Mouse (Mus musculus) intestine, embryonic 16.5 days (tissue): ENCODE measurements around the gene Vamp8. TPM values are rescaled to one million over a fixed set of nuclear protein-coding genes. Genes with fewer than 3 reads are reported as not detected.

Experiments
- ATAC-seq: fragments of 200-750 bp; cut with Nextera tagmentation; 2 replicates; pipeline ENCODE4 v1.8.0; 2017; ENCODE audit warnings: moderate TSS enrichment, moderate library complexity
- H3K27ac ChIP-seq: fragments of 300-500 bp; sonication (generic); 2 replicates; pipeline ENCODE4 v1.5.1; 2014; ENCODE audit warnings: mild to moderate bottlenecking, low read length
- H3K27me3 ChIP-seq: fragments of 300-500 bp; sonication (generic); replicated peaks from 2 replicates; pipeline ENCODE4 v1.6.1; 2014; ENCODE audit warnings: low read length, control low read depth, mixed read lengths; ENCODE audit not compliant: control insufficient read depth, insufficient read depth
- H3K36me3 ChIP-seq: fragments of 300-500 bp; sonication (generic); 2 replicates; pipeline ENCODE4 v1.6.1; 2014; ENCODE audit warnings: low read length, control low read depth; ENCODE audit not compliant: control insufficient read depth, insufficient read depth
- H3K4me1 ChIP-seq: fragments of 300-500 bp; sonication (generic); 2 replicates; pipeline ENCODE4 v1.6.1; 2014; ENCODE audit warnings: low read length, control low read depth, mixed read lengths; ENCODE audit not compliant: control insufficient read depth, insufficient read depth
- H3K4me2 ChIP-seq: fragments of 300-500 bp; sonication (generic); 2 replicates; pipeline ENCODE4 v1.6.1; 2014; ENCODE audit warnings: low read depth, low read length, control low read depth
- H3K4me3 ChIP-seq: fragments of 300-500 bp; sonication (generic); 2 replicates; pipeline ENCODE4 v1.5.1; 2014; ENCODE audit warnings: mild to moderate bottlenecking, low read length
- H3K9ac ChIP-seq: fragments of 300-500 bp; sonication (generic); 2 replicates; pipeline ENCODE4 v1.6.1; 2014; ENCODE audit warnings: low read depth, low read length
- H3K9me3 ChIP-seq: fragments of 300-500 bp; sonication (generic); 2 replicates; pipeline ENCODE4 v1.6.1; 2016; ENCODE audit warnings: low read length, control low read depth; ENCODE audit not compliant: control insufficient read depth
- WGBS: fragments of 180-500 bp; shearing (Covaris S2); extraction: QIAGEN DNeasy Blood & Tissue Kit; methylation state at CpG from one replicate; pipeline ENCODE4 v1.1.7; 2014; 5-methylcytosine and 5-hydroxymethylcytosine counted together
- polyA plus RNA-seq: library from polyadenylated mRNA; unstranded; fragments of >200 nt; fragmentation: Nextera tagmentation; extraction: Ambion mirVana; gene quantifications from 2 replicates; pipeline ENCODE4 v1.2.1, GENCODE M21; 2015

Gene Vamp8
- polyA plus RNA-seq, 1 experiment from 2014 or later = 251 TPM

DNA sequence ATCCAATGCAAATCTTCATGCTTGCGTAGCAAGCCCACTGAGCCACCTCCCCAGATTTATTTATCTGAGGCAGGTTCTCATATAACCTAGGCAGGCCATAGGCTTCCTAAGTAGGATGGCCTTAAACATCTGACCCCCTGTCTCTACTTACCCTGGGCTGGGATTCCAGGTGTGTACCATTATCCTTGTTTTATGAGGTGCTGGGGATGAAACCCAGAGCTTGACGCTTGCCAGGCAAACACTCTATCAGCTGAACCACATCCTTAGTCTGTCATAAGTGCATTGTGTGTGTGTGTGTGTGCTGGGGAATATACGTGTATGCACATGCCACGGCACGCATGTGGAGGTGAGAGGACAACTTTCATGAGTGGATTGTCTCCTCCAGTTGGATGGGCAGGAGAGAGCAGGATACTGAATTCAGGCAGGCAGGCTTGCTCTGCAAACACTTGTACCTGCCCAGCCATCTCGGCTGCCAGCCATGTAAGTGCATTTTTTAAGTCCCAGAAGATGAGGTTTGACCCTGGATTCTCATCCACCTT is 1.6 kb downstream of the Vamp8 start:
- 76% methylated on average over 6 of the region's 6 CpGs for whole genome bisulfite sequencing

DNA sequence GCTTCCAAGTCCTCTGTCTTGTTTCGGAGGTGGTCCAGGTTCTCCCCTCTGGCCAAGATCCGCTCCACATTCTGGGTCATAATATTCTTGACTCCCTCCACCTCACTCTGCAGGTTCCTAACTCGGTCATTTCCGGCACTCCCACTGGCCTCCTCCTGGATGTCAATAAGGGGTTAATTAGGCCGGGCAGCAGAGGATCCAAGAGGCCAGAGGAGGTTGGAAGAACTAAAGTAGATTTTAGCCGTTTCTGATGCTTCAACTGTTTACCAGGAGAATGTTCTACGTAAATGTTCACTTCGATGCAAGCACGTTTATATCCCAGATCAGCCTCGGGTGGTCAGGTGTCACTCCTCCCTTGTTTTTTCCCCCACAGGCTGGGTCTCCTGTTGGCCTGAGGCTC is 2.2 kb downstream of the Vamp8 start:
- H3K27ac ChIP-seq = no peak overlapping the region
- peaks cover 24% of the 10 kb centered on the region for H3K4me1 ChIP-seq
- no peak overlapping the region for H3K9ac ChIP-seq
- no peak overlapping the region for H3K4me2 ChIP-seq
- ATAC-seq = no peak
- WGBS = 64% methylated on average over 10 of the region's 10 CpGs
- H3K9me3 ChIP-seq = no peaks in the 10 kb centered on the region
- H3K27me3 ChIP-seq = no peaks in the 10 kb centered on the region
- H3K36me3 ChIP-seq = peaks cover 9% of the 10 kb centered on the region
- no peak overlapping the region; the same call in 1 of the 2 replicates for H3K4me3 ChIP-seq

More for the DNA sequence above, 1.6 kb downstream of the Vamp8 start:
- Histone ChIP-seq H3K27me3 (no peaks in the 10 kb centered on the region), H3K4me2 (peak overlapping the region; percentile 81), H3K9me3 (no peaks in the 10 kb centered on the region), H3K9ac (peak overlapping the region; percentile 87), H3K4me3 (peak overlapping the region; percentile 56), H3K27ac (0 out of 2 replicates have a peak overlapping the region, but pooled peaks have one; percentile 93), H3K36me3 (peaks cover 9% of the 10 kb centered on the region), H3K4me1 (peaks cover 24% of the 10 kb centered on the region)
- ATAC-seq = no peak

DNA sequence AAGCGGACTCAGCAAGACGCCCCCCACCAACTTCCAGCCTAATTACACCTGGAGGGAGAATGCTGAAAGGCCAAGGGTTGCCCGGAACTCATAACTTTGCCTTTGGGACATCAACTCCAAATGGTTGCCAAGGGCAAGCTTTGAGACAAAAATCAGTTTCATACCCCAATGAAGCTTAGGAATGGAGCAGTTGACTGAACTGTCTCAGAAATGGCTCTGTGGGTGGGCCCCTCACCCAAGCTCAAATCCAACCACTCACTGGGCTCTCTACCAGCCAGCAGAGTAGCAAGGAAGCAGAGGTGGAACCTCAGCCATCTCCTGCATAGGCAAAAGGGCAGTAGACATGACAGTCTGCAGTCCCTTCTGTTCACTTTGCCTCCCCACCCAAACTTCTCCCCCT is 2.7 kb downstream of the Vamp8 start:
- H3K4me2 ChIP-seq = no peak overlapping the region
- H3K27me3 ChIP-seq = no peaks in the 10 kb centered on the region
- no peaks in the 10 kb centered on the region for H3K9me3 ChIP-seq
- 77% methylated on average over 3 of the region's 3 CpGs for WGBS
- ATAC-seq = no peak
- H3K27ac ChIP-seq = no peak overlapping the region
- peaks cover 9% of the 10 kb centered on the region for H3K36me3 ChIP-seq
- H3K4me3 ChIP-seq = no peak overlapping the region
- H3K9ac ChIP-seq = no peak overlapping the region
- peaks cover 24% of the 10 kb centered on the region for H3K4me1 ChIP-seq

DNA sequence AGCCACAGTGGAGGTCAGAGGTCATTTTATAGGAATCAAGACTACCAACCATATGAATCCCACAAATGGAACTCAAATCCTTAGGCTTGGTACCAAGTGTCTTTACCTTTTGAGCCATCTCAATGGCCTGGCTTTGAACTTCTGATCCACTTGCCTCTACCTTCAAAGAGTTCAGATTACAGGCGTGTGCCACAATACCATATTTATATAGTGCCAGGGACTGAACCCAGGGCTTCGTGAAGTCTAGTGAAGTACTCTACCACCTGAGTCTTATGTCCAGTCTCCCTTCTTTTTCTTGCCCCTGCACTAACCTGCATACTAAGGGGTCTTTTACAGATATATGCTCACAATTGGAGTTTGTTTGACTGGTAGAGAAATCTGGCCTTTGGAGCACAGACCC is 3.9 kb downstream of the Vamp8 start:
- Histone ChIP-seq H3K27ac (no peak overlapping the region), H3K4me1 (peaks cover 24% of the 10 kb centered on the region), H3K36me3 (peaks cover 9% of the 10 kb centered on the region), H3K9me3 (no peaks in the 10 kb centered on the region), H3K4me3 (no peak overlapping the region), H3K9ac (no peak overlapping the region), H3K4me2 (no peak overlapping the region), H3K27me3 (no peaks in the 10 kb centered on the region)
- 86% methylated on average over 2 of the region's 2 CpGs for WGBS
- no peak for ATAC-seq

DNA sequence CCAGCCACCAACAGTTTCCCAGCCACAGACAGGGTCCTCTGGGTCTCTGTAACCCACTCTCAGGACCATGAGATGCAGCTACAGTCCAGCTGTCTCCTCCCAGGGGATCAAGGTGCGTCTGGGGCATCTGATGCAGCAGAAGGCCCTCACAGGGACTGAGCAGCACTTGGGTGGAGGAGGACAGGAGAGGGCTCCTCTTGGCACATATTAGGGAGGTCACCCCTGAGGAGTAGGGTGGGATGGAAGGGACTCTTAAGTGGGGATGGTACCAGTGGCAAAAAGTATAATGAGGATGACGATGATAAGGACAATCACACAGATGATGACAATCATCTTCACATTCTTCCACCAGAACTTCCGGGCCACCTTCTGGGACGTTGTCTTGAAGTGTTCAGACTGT is 5.2 kb downstream of the Vamp8 start:
- Histone ChIP-seq H3K36me3 (peaks cover 9% of the 10 kb centered on the region), H3K27me3 (no peaks in the 10 kb centered on the region)
- ATAC-seq = no peak

DNA sequence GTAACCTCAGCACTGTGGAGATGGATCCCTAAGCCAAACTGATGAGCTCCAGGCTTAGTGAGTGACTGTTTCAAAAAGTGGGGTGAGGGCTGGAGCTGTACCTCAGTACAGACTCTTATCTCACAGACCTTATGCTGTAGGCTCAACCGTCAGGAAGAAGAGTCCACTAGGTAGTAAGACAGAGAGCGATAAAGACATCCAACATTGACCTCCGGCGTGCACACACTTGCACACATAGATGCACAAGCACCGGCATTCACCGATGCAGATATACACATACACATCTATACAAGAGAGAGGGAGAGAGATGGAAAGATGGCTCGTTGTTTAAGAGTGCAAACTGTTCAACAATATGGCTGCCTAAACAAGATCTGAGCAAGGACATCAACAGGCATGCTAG is 6.6 kb downstream of the Vamp8 start:
- no peak overlapping the region for H3K9ac ChIP-seq
- no peak overlapping the region for H3K4me3 ChIP-seq
- no peak overlapping the region for H3K4me2 ChIP-seq
- no peaks in the 10 kb centered on the region for H3K27me3 ChIP-seq
- no peaks in the 10 kb centered on the region for H3K9me3 ChIP-seq
- H3K27ac ChIP-seq = no peak overlapping the region
- peaks cover 12% of the 10 kb centered on the region for H3K4me1 ChIP-seq
- WGBS = 90% methylated on average over 7 of the region's 7 CpGs
- no peak for ATAC-seq
- peaks cover 9% of the 10 kb centered on the region for H3K36me3 ChIP-seq

More for the DNA sequence above, 5.2 kb downstream of the Vamp8 start:
- no peak overlapping the region for H3K27ac ChIP-seq
- H3K4me3 ChIP-seq = no peak overlapping the region
- 84% methylated on average over 4 of the region's 4 CpGs for WGBS
- no peak overlapping the region for H3K4me2 ChIP-seq
- H3K9ac ChIP-seq = no peak overlapping the region
- H3K4me1 ChIP-seq = peaks cover 18% of the 10 kb centered on the region
- no peaks in the 10 kb centered on the region for H3K9me3 ChIP-seq

DNA sequence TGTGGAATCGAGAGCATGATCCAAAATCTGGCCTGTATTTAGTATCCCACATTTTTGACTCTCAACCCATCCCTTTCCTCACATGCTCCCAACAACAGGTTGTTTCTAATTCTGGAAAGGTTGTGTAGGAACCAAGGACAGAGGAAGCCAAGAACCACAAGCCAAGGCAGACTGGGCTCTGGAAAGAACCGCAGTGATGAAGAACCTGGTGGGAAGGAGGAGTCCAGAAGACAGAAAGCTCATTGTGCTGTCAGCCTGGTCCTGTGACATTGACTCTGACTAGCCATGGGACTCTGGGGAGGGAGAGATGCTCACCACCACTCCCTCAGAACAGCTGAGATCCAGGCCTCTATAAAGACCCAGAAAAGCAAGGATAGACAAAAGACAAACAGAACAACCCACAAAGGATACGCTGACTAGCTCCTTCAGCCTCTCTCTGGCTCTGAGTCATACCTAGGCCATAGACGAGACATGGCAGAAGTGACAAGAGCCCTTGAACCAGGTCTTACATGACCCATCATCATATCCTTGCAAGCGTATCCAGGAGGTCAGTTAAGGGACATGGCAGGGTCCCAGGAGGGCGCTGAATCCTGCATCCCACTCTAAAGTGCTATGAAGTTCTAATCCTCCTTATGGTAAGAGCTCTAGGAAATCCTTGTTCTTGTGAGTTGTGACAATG is 7.2 kb downstream of the Vamp8 start:
- ATAC-seq = no peak
- H3K9me3 ChIP-seq = no peaks in the 10 kb centered on the region
- peaks cover 9% of the 10 kb centered on the region for H3K36me3 ChIP-seq
- peaks cover 5% of the 10 kb centered on the region for H3K4me1 ChIP-seq
- no peak overlapping the region for H3K4me2 ChIP-seq
- H3K4me3 ChIP-seq = no peak overlapping the region
- 86% methylated on average over 6 of the region's 6 CpGs for WGBS
- no peaks in the 10 kb centered on the region for H3K27me3 ChIP-seq
- no peak overlapping the region for H3K9ac ChIP-seq
- H3K27ac ChIP-seq = no peak overlapping the region

DNA sequence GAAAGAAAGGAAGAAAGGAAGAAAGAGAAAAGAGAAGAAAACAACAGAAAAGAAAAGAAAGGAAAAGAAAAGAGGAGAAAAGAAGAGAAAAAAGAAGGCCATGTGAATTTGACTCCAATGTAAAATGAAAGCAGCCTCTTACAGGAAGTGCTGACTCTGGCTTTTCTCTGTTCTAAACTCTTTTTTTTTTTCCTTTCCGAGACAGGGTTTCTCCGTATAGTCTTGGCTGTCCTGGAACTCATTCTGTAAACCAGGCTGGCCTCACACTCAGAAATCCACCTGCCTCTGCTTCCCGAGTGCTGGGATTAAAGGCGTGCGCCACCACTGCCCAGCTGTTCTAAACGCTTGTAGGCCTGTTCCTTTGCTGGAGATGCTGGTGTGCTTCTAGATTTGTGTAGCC is 8.0 kb downstream of the Vamp8 start:
- Histone ChIP-seq H3K36me3 (peaks cover 9% of the 10 kb centered on the region), H3K27me3 (no peaks in the 10 kb centered on the region), H3K4me3 (no peak overlapping the region), H3K27ac (no peak overlapping the region), H3K9ac (no peak overlapping the region), H3K9me3 (no peaks in the 10 kb centered on the region), H3K4me1 (no peaks in the 10 kb centered on the region; the same call in 1 of the 2 replicates), H3K4me2 (no peak overlapping the region)
- no peak for ATAC-seq
- WGBS = 73% methylated on average over 6 of the region's 6 CpGs

DNA sequence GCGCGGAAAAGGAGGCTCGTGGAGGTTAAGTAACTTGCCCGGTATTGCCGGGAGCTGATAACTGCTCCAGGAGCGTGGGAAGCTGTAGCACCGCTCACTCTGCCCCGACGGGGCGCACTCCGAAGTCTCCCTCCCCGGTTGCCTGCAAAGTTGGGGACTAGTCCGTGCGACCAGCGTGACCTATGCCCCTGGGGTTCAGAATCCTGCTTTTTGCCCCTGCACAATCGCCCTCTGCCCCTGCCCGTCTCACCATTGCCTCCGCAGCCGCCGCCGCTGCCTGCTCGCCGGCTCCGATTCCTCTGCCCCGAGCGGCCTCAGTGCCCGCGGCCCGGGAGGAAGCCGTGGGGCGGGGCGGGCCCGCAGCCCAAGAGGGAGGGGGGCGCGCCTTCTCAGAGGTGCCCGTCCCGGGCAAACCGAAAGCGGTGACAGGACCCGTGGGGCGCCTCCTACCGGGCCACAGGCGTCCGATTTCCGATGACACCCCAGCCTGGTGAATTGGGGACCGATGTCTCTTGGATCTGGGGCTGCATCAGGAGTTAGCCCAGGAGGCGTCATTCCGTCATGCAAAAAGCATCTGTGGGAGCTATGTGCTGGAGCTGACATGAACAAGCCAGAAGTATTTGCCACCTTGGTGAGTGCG is 10.3 kb downstream of the Vamp8 start, which contains the start of gene Vamp5:
Gene Vamp5 (minus strand): TSS at position 338 of the 640 bp plus-strand sequence.
- no peaks in the 10 kb centered on the region for H3K4me1 ChIP-seq
- peak within 1 kb of the TSS; percentile 50 for H3K27ac ChIP-seq
- peak within 1 kb of the TSS; percentile 81 for H3K9ac ChIP-seq
- H3K9me3 ChIP-seq = no peaks in the 10 kb centered on the region
- WGBS = 1% methylated on average over 39 of the region's 49 CpGs
- peak within 1 kb of the TSS; percentile 67 for H3K4me3 ChIP-seq
- peak; percentile 92 for ATAC-seq
- H3K27me3 ChIP-seq = no peaks in the 10 kb centered on the region
- H3K4me2 ChIP-seq = peak within 1 kb of the TSS; percentile 77
- peaks cover 4% of the 10 kb centered on the region for H3K36me3 ChIP-seq
